Mouse (Mus musculus): ENCODE data around the gene Mphosph10.

Mphosph10 gene

GRCm38 (mm10) chr7:64392122-64392818, at the start of gene Mphosph10, which contains the start of gene Mcee:
Mphosph10 (minus strand) TSS chr7:64392268.
Mcee (plus strand) TSS chr7:64392607.
- peak; percentile 94 for DNase-seq (ENCODE audit: low spot score)

GRCm38 (mm10) chr7:64440519-64440918, 48.5 kb upstream of the Mphosph10 start:
- no peak for DNase-seq (ENCODE audit: low spot score)

GRCm38 (mm10) chr7:64439595-64440518, 47.8 kb upstream of the Mphosph10 start:
- DNase-seq (ENCODE audit: low spot score) = no peak

GRCm38 (mm10) chr7:64424861-64425260, 32.8 kb upstream of the Mphosph10 start:
- DNase-seq (ENCODE audit: low spot score) = peak; percentile 14

GRCm38 (mm10) chr7:64403989-64404388, 11.9 kb upstream of the Mphosph10 start:
- no peak for DNase-seq (ENCODE audit: low spot score)

GRCm38 (mm10) chr7:64402452-64402851, 10.4 kb upstream of the Mphosph10 start:
- DNase-seq (ENCODE audit: low spot score) = no peak

GRCm38 (mm10) chr7:64400725-64401124, 8.7 kb upstream of the Mphosph10 start:
- no peak for DNase-seq (ENCODE audit: low spot score)

GRCm38 (mm10) chr7:64392819-64393151, 717 bp upstream of the Mphosph10 start:
- DNase-seq (ENCODE audit: low spot score) = no peak

GRCm38 (mm10) chr7:64391479-64391878, 589 bp downstream of the Mphosph10 start:
- DNase-seq (ENCODE audit: low spot score) = no peak

GRCm38 (mm10) chr7:64373830-64374562, 18.1 kb downstream of the Mphosph10 start, which contains the start of gene Fan1:
Fan1 (minus strand) TSS chr7:64374095.
- peak; percentile 89 for DNase-seq (ENCODE audit: low spot score)

GRCm38 (mm10) chr7:64373147-64373829, 18.8 kb downstream of the Mphosph10 start:
- no peak for DNase-seq (ENCODE audit: low spot score)

- no peak for DNase-seq (ENCODE audit: low spot score)
Observed at GRCm38 (mm10) chr7:64371940-64372878, 19.9 kb downstream of the Mphosph10 start.

- DNase-seq (ENCODE audit: low spot score) = no peak
Observed at GRCm38 (mm10) chr7:64369841-64370240, 22.2 kb downstream of the Mphosph10 start.

- no peak for DNase-seq (ENCODE audit: low spot score)
Observed at GRCm38 (mm10) chr7:64365863-64366262, 26.2 kb downstream of the Mphosph10 start.

DNA sequence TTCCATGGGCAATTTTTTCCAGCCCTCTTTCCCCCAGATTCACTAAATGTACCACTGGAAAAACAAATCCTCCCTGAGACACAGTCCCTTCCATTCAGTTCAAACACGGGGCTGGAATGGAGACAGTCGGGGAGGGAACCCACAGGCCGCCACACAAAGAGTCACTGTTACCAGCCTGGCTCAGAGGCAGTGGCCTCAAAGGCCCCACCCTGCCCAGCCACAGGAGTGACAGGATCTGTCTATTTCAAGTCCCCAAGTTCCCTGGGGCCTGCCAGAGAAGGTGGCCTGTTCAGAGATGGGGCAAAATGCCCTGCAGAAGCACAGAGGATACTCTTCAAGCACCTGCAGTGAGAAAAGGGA, 31.5 kb downstream of the Mphosph10 start:
- peak; percentile 73 for DNase-seq (ENCODE audit: low spot score)

GRCm38 (mm10) chr7:64359943-64360585, 32.0 kb downstream of the Mphosph10 start:
- DNase-seq (ENCODE audit: low spot score) = no peak

DNA sequence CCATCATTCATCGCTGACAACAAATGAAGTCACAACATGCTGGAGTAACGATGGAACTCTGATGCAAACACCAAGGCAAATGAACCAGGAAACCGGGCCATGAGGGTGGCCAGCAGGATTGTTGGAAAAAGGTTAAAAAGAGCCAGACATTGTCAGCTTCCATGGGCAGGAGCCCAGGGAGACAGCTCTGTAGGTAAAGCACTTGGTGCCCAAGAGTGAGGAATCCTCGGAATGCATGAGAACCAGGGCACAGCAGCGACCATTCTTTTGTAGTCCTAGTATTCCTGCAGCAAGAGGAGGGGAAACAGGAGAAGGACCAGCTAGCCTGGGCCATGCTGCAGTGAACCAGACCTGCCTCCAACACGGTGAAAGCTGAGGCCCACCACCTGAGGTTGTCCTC, 33.4 kb downstream of the Mphosph10 start:
- no peak for DNase-seq (ENCODE audit: low spot score)

- peak; percentile 82 for DNase-seq (ENCODE audit: low spot score)
Observed at GRCm38 (mm10) chr7:64357405-64357804, 34.7 kb downstream of the Mphosph10 start.

GRCm38 (mm10) chr7:64356661-64357060, 35.4 kb downstream of the Mphosph10 start:
- no peak for DNase-seq (ENCODE audit: low spot score)

GRCm38 (mm10) chr7:64354206-64354605, 37.9 kb downstream of the Mphosph10 start:
- no peak for DNase-seq (ENCODE audit: low spot score)
